Mouse (Mus musculus) kidney, adult 2 months (tissue): ENCODE results near the gene Hoxd3.

Experiments
- CTCF ChIP-seq: fragments of 200-500 bp; conservative IDR thresholded peaks from 2 replicates; pipeline ENCODE4 v1.5.1; 2011; ENCODE audit warnings: low read depth, mild to moderate bottlenecking, control low read depth, low read length, moderate library complexity, mixed read lengths; ENCODE audit not compliant: insufficient read depth, insufficient read length
- POLR2A ChIP-seq: fragments of 200-500 bp; IDR thresholded peaks from one replicate; pipeline ENCODE4 v1.6.1; 2011; ENCODE audit warnings: low read depth, low read length, control low read depth

- TF ChIP-seq CTCF (no peak), POLR2A (no peak)
Observed at GRCm38 (mm10) chr2:74734996-74735811, 23.5 kb downstream of the Hoxd3 start.
